Mouse (Mus musculus) thymus, adult 2 months (tissue): ENCODE measurements around the gene Nde1.

Experiments
- CTCF ChIP-seq: fragments of 200-500 bp; IDR thresholded peaks from 2 replicates; pipeline ENCODE4 v1.5.1; 2012; ENCODE audit warnings: mild to moderate bottlenecking, control low read depth, low read length, moderate library complexity, borderline replicate concordance; ENCODE audit not compliant: control insufficient read depth, poor library complexity, insufficient read depth; ENCODE audit errors: extremely low read depth
- POLR2A ChIP-seq: fragments of 200-500 bp; IDR thresholded peaks from 2 replicates; pipeline ENCODE4 v1.6.1; 2012; ENCODE audit warnings: mild to moderate bottlenecking, low read length, control low read depth, moderate library complexity; ENCODE audit not compliant: control insufficient read depth, poor library complexity, insufficient read depth; ENCODE audit errors: extremely low read depth

GRCm38 (mm10) chr16:14180163-14180733 lies 17.2 kb downstream of the Nde1 start:
- no peak for TF ChIP-seq POLR2A
- TF ChIP-seq CTCF = no peak
